Mouse (Mus musculus) limb, embryonic 14.5 days (tissue): ENCODE measurements around the gene Ncf1. TPM values are rescaled to one million over a fixed set of nuclear protein-coding genes. Genes with fewer than 3 reads are reported as not detected.

ENCODE experiments used
- ATAC-seq: fragments of 200-750 bp; cut with Nextera tagmentation; 2 replicates; pipeline ENCODE4 v1.8.0; 2017; ENCODE audit warnings: low read depth, moderate number of reproducible peaks, moderate TSS enrichment; ENCODE audit not compliant: low FRiP score
- DNase-seq: peaks from one replicate; pipeline ENCODE4 v3.0.0-alpha.2; 2015; ENCODE audit warnings: low spot score
- H3K27ac ChIP-seq: fragments of 300-500 bp; sonication (generic); replicated peaks from 2 replicates; pipeline ENCODE4 v1.5.1; 2014; ENCODE audit warnings: low read depth, mild to moderate bottlenecking, low read length, moderate library complexity, mixed read lengths
- H3K27me3 ChIP-seq: fragments of 300-500 bp; sonication (generic); 2 replicates; pipeline ENCODE4 v1.6.1; 2014; ENCODE audit warnings: low read length, mixed read lengths; ENCODE audit not compliant: control insufficient read depth, insufficient read depth
- H3K36me3 ChIP-seq: fragments of 300-500 bp; sonication (generic); 2 replicates; pipeline ENCODE4 v1.6.1; 2014; ENCODE audit warnings: mild to moderate bottlenecking, low read length, moderate library complexity, mixed read lengths; ENCODE audit not compliant: control insufficient read depth, insufficient read depth
- H3K4me1 ChIP-seq: fragments of 300-500 bp; sonication (generic); 2 replicates; pipeline ENCODE4 v1.6.1; 2014; ENCODE audit warnings: antibody characterized with exemption, low read length, mixed read lengths; ENCODE audit not compliant: control insufficient read depth, insufficient read depth
- H3K4me2 ChIP-seq: fragments of 300-500 bp; sonication (generic); replicated peaks from 2 replicates; pipeline ENCODE4 v1.6.1; 2014; ENCODE audit warnings: low read depth, mild to moderate bottlenecking, low read length, moderate library complexity; ENCODE audit not compliant: severe bottlenecking
- H3K4me3 ChIP-seq: fragments of 300-500 bp; sonication (generic); replicated peaks from 2 replicates; pipeline ENCODE4 v1.5.1; 2014; ENCODE audit warnings: low read length
- H3K9ac ChIP-seq: fragments of 300-500 bp; sonication (generic); 2 replicates; pipeline ENCODE4 v1.6.1; 2014; ENCODE audit warnings: mild to moderate bottlenecking, low read depth, low read length, moderate library complexity; ENCODE audit not compliant: severe bottlenecking
- H3K9me3 ChIP-seq: fragments of 300-500 bp; sonication (generic); 2 replicates; pipeline ENCODE4 v1.6.1; 2016; ENCODE audit warnings: low read length; ENCODE audit not compliant: control insufficient read depth
- POLR2A ChIP-seq: fragments of 200-500 bp; IDR thresholded peaks from 2 replicates; pipeline ENCODE4 v1.8.0; 2012; ENCODE audit warnings: inconsistent platforms, mild to moderate bottlenecking, moderate library complexity, borderline replicate concordance; ENCODE audit not compliant: insufficient read depth, insufficient read length; ENCODE audit errors: extremely low read depth
- WGBS: fragments of 180-500 bp; shearing (Covaris S2); extraction: QIAGEN DNeasy Blood & Tissue Kit; methylation state at CpG from one replicate; pipeline ENCODE4 v1.1.7; 2014; 5-methylcytosine and 5-hydroxymethylcytosine counted together
- polyA plus RNA-seq, 2 experiments: library from polyadenylated mRNA; depleted of rRNA in 1 of 2; stranded (reverse) in 1 of 2; unstranded in 1 of 2; fragments of >200 nt; fragmentation: Nextera tagmentation in 1 of 2; extraction: Ambion mirVana in 1 of 2; gene quantifications; 2 replicates each; pipeline versions ENCODE4 v1.2.1 to v1.2.3; 2012 to 2014

The Ncf1 gene
- polyA plus RNA-seq, 2 experiments = 8.3 to 8.4 TPM

GRCm38 (mm10) chr5:134260001-134260636 lies 30.7 kb upstream of the Ncf1 start:
- TF ChIP-seq POLR2A = no peak

DNA sequence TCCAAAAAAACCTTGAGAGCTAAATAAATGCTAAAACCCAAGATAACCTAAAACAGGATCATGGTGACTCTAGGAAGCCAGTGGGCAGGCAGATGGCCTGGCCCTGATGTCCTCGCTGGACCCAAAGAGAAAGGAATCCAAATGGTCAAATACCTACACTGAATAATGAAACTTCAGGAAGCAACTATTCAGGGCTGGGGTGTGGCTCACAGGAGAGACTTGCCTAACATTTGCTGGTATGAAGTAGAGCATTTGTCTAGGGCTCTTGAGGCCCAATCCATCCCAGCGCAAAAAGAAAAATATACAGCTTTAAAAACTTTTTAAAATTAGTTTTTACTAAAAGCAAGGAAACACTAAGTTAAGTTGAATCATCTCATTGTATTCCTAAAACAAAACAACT lies 29.5 kb upstream of the Ncf1 start:
- no peak overlapping the region for H3K27ac ChIP-seq
- ATAC-seq (no peak), DNase-seq (no peak)
- H3K4me1 ChIP-seq = no peaks in the 10 kb centered on the region
- no peak overlapping the region for H3K9ac ChIP-seq
- no peak for TF ChIP-seq POLR2A
- H3K4me3 ChIP-seq = no peak overlapping the region
- WGBS = 94% methylated on average over 2 of the region's 2 CpGs
- H3K27me3 ChIP-seq = no peaks in the 10 kb centered on the region
- no peak overlapping the region for H3K4me2 ChIP-seq
- H3K36me3 ChIP-seq = peaks cover 96% of the 10 kb centered on the region
- no peaks in the 10 kb centered on the region for H3K9me3 ChIP-seq

More at GRCm38 (mm10) chr5:134260001-134260636, 30.7 kb upstream of the Ncf1 start:
- WGBS = 87% methylated on average over 9 of the region's 9 CpGs
- no peak overlapping the region for H3K9ac ChIP-seq
- no peak overlapping the region for H3K27ac ChIP-seq
- DNase-seq (no peak), ATAC-seq (no peak)
- peaks cover 96% of the 10 kb centered on the region for H3K36me3 ChIP-seq
- H3K4me3 ChIP-seq = no peak overlapping the region
- no peaks in the 10 kb centered on the region for H3K27me3 ChIP-seq
- no peaks in the 10 kb centered on the region for H3K4me1 ChIP-seq
- no peak overlapping the region for H3K4me2 ChIP-seq
- no peaks in the 10 kb centered on the region for H3K9me3 ChIP-seq

- Histone ChIP-seq H3K9me3 (no peaks in the 10 kb centered on the region), H3K4me2 (no peak overlapping the region), H3K27me3 (no peaks in the 10 kb centered on the region), H3K27ac (no peak overlapping the region), H3K9ac (no peak overlapping the region), H3K4me3 (no peak overlapping the region), H3K4me1 (no peaks in the 10 kb centered on the region), H3K36me3 (peaks cover 96% of the 10 kb centered on the region)
- ATAC-seq (no peak), DNase-seq (no peak)
- WGBS = 82% methylated on average over 4 of the region's 4 CpGs
- TF ChIP-seq POLR2A = no peak
Observed at GRCm38 (mm10) chr5:134258395-134258794, 29.0 kb upstream of the Ncf1 start.

- H3K4me3 ChIP-seq = no peak overlapping the region
- no peaks in the 10 kb centered on the region for H3K9me3 ChIP-seq
- peaks cover 96% of the 10 kb centered on the region for H3K36me3 ChIP-seq
- no peak overlapping the region for H3K4me2 ChIP-seq
- H3K27ac ChIP-seq = no peak overlapping the region
- DNase-seq (no peak), ATAC-seq (no peak)
- TF ChIP-seq POLR2A = no peak
- 92% methylated on average over 13 of the region's 13 CpGs for whole genome bisulfite sequencing
- H3K4me1 ChIP-seq = no peaks in the 10 kb centered on the region
- H3K27me3 ChIP-seq = no peaks in the 10 kb centered on the region
- no peak overlapping the region for H3K9ac ChIP-seq
Observed at GRCm38 (mm10) chr5:134257349-134258031, 28.1 kb upstream of the Ncf1 start.

- Histone ChIP-seq H3K36me3 (peaks cover 94% of the 10 kb centered on the region), H3K9me3 (no peaks in the 10 kb centered on the region), H3K27ac (no peak overlapping the region), H3K4me1 (no peaks in the 10 kb centered on the region), H3K4me2 (no peak overlapping the region), H3K4me3 (no peak overlapping the region), H3K27me3 (no peaks in the 10 kb centered on the region), H3K9ac (no peak overlapping the region)
- DNase-seq (no peak), ATAC-seq (no peak)
- WGBS = 90% methylated on average over 10 of the region's 10 CpGs
- TF ChIP-seq POLR2A = no peak
Observed at GRCm38 (mm10) chr5:134255294-134255693, 25.9 kb upstream of the Ncf1 start.

DNA sequence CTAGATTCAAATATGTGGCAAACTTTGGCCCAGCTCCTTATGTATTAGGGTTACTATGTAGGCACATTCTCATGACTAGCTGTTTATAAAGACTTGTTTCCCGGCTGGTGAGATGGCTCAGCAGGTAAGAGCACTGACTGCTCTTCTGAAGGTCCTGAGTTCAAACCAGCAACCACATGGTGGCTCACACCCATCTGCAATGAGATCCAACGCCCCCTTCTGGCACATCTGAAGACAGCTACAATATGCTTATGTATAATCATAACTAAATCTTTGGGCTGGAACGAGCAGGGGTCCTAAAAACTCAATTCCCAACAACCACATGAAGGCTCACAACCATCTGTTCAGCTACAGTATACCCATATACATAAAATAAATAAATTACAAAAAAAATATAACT lies 24.4 kb upstream of the Ncf1 start:
- Histone ChIP-seq H3K27me3 (no peaks in the 10 kb centered on the region), H3K4me1 (no peaks in the 10 kb centered on the region), H3K27ac (no peak overlapping the region), H3K4me2 (no peak overlapping the region), H3K9ac (no peak overlapping the region), H3K36me3 (peaks cover 92% of the 10 kb centered on the region), H3K9me3 (no peaks in the 10 kb centered on the region), H3K4me3 (no peak overlapping the region)
- DNase-seq (no peak), ATAC-seq (no peak)
- no peak for TF ChIP-seq POLR2A
- 73% methylated on average over 3 of the region's 3 CpGs for WGBS
